Mouse (Mus musculus) intestine, postnatal 0 days (tissue): ENCODE data around the gene Fam168b. TPM values are rescaled to one million over a fixed set of nuclear protein-coding genes. Genes with fewer than 3 reads are reported as not detected.

Source experiments
- ATAC-seq: fragments of 200-750 bp; cut with Nextera tagmentation; 2 replicates; pipeline ENCODE4 v1.8.0; 2017; ENCODE audit warnings: mild to moderate bottlenecking, moderate TSS enrichment, moderate library complexity
- H3K27ac ChIP-seq: fragments of 300-500 bp; sonication (generic); 2 replicates; pipeline ENCODE4 v1.5.1; 2014; ENCODE audit warnings: mild to moderate bottlenecking, low read depth, low read length, moderate library complexity
- H3K27me3 ChIP-seq: fragments of 300-500 bp; sonication (generic); replicated peaks from 2 replicates; pipeline ENCODE4 v1.6.1; 2014; ENCODE audit warnings: low read length, mixed read lengths; ENCODE audit not compliant: control insufficient read depth, insufficient read depth
- H3K36me3 ChIP-seq: fragments of 300-500 bp; sonication (generic); 2 replicates; pipeline ENCODE4 v1.6.1; 2014; ENCODE audit warnings: mild to moderate bottlenecking, moderate library complexity; ENCODE audit not compliant: control insufficient read depth, insufficient read depth
- H3K4me1 ChIP-seq: fragments of 300-500 bp; sonication (generic); replicated peaks from 2 replicates; pipeline ENCODE4 v1.6.1; 2014; ENCODE audit warnings: antibody characterized with exemption, low read length, mixed read lengths; ENCODE audit not compliant: control insufficient read depth, insufficient read depth
- H3K4me2 ChIP-seq: fragments of 300-500 bp; sonication (generic); replicated peaks from 2 replicates; pipeline ENCODE4 v1.6.1; 2014; ENCODE audit warnings: low read depth, mild to moderate bottlenecking, moderate library complexity
- H3K4me3 ChIP-seq: fragments of 300-500 bp; sonication (generic); 2 replicates; pipeline ENCODE4 v1.5.1; 2014; ENCODE audit warnings: low read depth, low read length
- H3K9ac ChIP-seq: fragments of 300-500 bp; sonication (generic); 2 replicates; pipeline ENCODE4 v1.6.1; 2014; ENCODE audit warnings: mild to moderate bottlenecking, low read depth, low read length
- H3K9me3 ChIP-seq: fragments of 300-500 bp; sonication (generic); 2 replicates; pipeline ENCODE4 v1.6.1; 2016; ENCODE audit warnings: mixed run types; ENCODE audit not compliant: control insufficient read depth
- CTCF ChIP-seq: sonication (generic); IDR thresholded peaks from 2 replicates; pipeline ENCODE4 v1.5.1; 2016; ENCODE audit warnings: low read depth, mild to moderate bottlenecking, control low read depth, antibody characterized with exemption, moderate library complexity
- WGBS: fragments of 180-500 bp; shearing (Covaris S2); extraction: QIAGEN DNeasy Blood & Tissue Kit; methylation state at CpG from one replicate; pipeline ENCODE4 v1.1.7; 2014; 5-methylcytosine and 5-hydroxymethylcytosine counted together
- polyA plus RNA-seq: library from polyadenylated mRNA; unstranded; fragments of >200 nt; fragmentation: Nextera tagmentation; extraction: Ambion mirVana; gene quantifications from 2 replicates; pipeline ENCODE4 v1.2.1, GENCODE M21; 2015

The Fam168b gene
- polyA plus RNA-seq, 1 experiment from 2014 or later, result 22.4 TPM

DNA sequence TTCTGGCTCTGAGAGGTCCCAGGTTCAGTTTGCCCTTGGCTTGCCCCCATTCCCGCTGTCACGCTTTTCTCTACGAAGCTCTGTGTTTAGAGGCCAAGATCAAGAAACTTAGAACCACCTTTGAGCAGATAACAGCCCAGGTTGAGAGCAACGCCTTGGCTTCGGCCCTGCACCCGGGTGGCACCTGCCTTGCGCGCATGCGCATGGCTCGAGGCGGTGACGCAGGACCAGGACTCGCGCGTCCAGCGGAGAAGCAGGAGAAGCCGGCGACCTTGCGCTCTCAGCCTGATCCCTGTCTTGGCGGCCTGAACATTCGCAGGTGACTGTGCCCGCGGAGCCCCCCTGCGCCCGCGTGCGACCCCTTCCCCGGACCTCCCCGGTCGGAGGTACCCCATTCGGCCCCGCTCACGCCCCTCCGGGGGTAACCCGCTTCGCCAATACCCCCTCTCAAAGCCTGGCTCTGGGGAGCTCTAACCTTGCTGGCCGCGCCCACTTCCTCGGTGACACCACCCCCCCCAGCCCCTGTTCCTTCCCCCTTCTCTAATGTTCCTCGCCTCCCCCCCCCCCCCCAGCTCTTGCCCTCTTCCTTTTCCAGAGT is 7.0 kb upstream of the Fam168b start, which contains the start of gene Plekhb2:
TSS of gene Plekhb2 (plus strand) at position 232 of the 598 bp plus-strand sequence.
- peak; percentile 73 for ATAC-seq
- H3K27me3 ChIP-seq, result no peaks in the 10 kb centered on the region
- under 1% methylated on average over 38 of the region's 40 CpGs for WGBS
- TF ChIP-seq CTCF, result no peak
- H3K9me3 ChIP-seq, result no peaks in the 10 kb centered on the region
- peak within 1 kb of the TSS; percentile 94 for H3K4me2 ChIP-seq
- peak within 1 kb of the TSS; percentile 97 for H3K27ac ChIP-seq
- H3K36me3 ChIP-seq, result no peaks in the 10 kb centered on the region
- no peaks in the 10 kb centered on the region for H3K4me1 ChIP-seq
- H3K4me3 ChIP-seq, result peak within 1 kb of the TSS; percentile 77
- H3K9ac ChIP-seq, result peak within 1 kb of the TSS; percentile 81

DNA sequence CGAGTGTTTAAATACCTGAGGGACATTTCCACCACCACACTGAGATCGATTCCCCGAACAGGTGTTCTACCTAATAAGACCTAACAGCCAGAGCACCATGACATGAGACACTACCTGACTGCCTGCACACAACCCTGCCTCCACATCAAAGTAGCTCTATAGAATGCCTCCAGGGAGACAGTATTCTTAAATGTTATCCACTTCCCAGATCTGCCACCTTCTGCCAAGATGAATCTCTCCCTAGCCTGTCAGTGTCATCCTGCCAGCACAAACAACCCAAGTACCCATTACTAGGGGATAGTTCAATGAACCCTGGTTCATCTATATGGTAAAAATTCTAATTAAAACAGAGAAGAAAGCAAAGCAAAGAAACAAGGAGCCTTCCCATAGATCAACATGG is 4.2 kb upstream of the Fam168b start:
- 87% methylated on average over 3 of the region's 3 CpGs for WGBS
- no peaks in the 10 kb centered on the region for H3K9me3 ChIP-seq
- H3K27me3 ChIP-seq, result no peaks in the 10 kb centered on the region
- no peaks in the 10 kb centered on the region for H3K36me3 ChIP-seq
- no peak overlapping the region for H3K9ac ChIP-seq
- no peak for ATAC-seq
- H3K4me2 ChIP-seq, result no peak overlapping the region
- TF ChIP-seq CTCF, result no peak
- H3K27ac ChIP-seq, result no peak overlapping the region
- no peak overlapping the region for H3K4me3 ChIP-seq
- H3K4me1 ChIP-seq, result no peaks in the 10 kb centered on the region

DNA sequence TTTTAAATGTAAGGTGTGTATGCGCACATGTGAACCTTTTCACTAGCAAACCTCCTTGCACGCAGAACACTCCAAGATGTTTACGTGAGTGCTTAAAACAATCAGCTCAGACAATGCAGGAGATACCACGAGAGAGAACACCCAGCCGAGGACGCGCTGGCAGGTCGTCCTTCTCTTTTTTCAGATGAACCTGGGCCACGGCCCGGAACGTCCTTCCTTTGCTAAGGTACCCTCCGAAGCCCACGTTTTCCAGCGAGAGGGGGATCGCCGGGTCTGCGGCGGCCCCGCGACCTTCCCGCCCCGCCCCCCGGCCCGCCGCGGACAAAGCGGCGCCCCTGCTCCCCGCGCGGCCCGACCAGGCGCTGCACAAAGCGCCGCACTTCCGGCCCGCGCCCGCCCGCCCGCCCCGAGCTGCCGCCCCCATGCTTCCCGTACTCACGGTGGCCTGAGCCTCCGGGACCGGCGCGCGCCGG is 440 bp downstream of the Fam168b start:
- Histone ChIP-seq H3K27ac (peak overlapping the region; percentile 97), H3K4me1 (peaks cover 5% of the 10 kb centered on the region; the same call in 1 of the 2 replicates), H3K9me3 (no peaks in the 10 kb centered on the region), H3K27me3 (no peaks in the 10 kb centered on the region), H3K9ac (peak overlapping the region; percentile 90), H3K4me3 (peak overlapping the region; percentile 82), H3K36me3 (no peaks in the 10 kb centered on the region), H3K4me2 (peak overlapping the region; percentile 76)
- WGBS, result under 1% methylated on average over 31 of the region's 51 CpGs
- TF ChIP-seq CTCF, result no peak
- ATAC-seq, result peak; percentile 92

DNA sequence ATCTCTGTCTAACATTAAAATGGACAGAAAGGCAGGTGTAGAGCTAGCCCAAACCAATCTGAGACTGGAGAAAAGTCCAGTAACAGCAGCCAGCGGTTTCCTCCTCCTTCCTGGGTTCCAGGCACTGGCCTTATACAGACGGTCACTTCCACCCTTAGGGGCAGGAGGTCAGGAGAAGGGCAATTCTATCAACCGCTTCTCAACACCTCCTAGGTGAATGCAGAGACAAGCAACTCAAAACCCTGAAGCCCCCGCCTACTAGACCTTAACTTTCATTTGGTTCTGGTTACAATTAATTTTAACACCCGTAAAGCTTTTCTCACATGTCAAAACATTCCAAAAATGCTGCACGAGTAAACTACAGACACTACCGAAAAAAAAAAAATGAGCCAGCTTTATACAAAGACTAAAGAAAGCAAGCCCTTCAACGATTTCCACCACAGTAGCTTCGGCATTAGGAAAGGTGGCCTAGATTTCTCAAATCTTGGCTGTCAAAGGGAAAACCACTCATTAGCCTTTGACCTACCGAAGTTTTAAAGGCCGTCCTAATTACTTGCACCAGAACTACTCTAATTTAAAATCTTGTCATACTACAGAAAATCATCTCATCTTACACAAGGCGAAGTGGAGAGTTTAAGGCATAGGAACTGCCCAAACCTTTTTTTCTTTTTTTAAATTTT is 1.0 kb downstream of the Fam168b start:
- WGBS, result under 1% methylated on average over 12 of the region's 12 CpGs
- Histone ChIP-seq H3K36me3 (no peaks in the 10 kb centered on the region), H3K4me1 (peaks cover 5% of the 10 kb centered on the region; the same call in 1 of the 2 replicates), H3K4me2 (peak overlapping the region; percentile 76), H3K9ac (peak overlapping the region; percentile 90), H3K4me3 (peak overlapping the region; percentile 82), H3K27me3 (no peaks in the 10 kb centered on the region), H3K9me3 (no peaks in the 10 kb centered on the region), H3K27ac (peak overlapping the region; percentile 97)
- no peak for TF ChIP-seq CTCF
- no peak for ATAC-seq

DNA sequence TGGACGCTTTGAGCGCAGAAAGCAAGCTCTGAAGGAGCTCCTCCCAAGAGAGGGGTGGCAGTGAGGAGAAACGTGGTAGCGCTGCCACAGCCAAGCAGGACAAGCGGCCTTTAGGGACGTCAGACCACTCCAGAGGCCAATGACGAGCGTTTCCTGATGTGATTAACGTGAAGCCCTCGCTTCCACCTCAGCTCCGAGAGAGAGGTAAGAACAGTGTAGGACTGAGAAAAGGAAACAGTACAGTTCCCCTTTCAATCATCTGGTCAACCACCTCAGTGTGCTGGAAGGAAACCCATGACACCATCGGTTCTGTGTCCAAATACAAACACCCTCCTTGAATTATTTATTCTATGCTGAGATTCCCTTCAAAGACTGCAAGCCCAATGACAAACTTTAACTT is 3.6 kb downstream of the Fam168b start:
- no peak overlapping the region for H3K4me3 ChIP-seq
- peaks cover 5% of the 10 kb centered on the region; the same call in 1 of the 2 replicates for H3K4me1 ChIP-seq
- 48% methylated on average over 12 of the region's 12 CpGs for WGBS
- no peak for ATAC-seq
- H3K9ac ChIP-seq, result no peak overlapping the region
- TF ChIP-seq CTCF, result no peak
- H3K4me2 ChIP-seq, result 0 out of 2 replicates have a peak overlapping the region, but pooled peaks have one; percentile 3
- peaks cover 15% of the 10 kb centered on the region; the same call in 1 of the 2 replicates for H3K36me3 ChIP-seq
- H3K27me3 ChIP-seq, result no peaks in the 10 kb centered on the region
- H3K27ac ChIP-seq, result no peak overlapping the region
- no peaks in the 10 kb centered on the region for H3K9me3 ChIP-seq

DNA sequence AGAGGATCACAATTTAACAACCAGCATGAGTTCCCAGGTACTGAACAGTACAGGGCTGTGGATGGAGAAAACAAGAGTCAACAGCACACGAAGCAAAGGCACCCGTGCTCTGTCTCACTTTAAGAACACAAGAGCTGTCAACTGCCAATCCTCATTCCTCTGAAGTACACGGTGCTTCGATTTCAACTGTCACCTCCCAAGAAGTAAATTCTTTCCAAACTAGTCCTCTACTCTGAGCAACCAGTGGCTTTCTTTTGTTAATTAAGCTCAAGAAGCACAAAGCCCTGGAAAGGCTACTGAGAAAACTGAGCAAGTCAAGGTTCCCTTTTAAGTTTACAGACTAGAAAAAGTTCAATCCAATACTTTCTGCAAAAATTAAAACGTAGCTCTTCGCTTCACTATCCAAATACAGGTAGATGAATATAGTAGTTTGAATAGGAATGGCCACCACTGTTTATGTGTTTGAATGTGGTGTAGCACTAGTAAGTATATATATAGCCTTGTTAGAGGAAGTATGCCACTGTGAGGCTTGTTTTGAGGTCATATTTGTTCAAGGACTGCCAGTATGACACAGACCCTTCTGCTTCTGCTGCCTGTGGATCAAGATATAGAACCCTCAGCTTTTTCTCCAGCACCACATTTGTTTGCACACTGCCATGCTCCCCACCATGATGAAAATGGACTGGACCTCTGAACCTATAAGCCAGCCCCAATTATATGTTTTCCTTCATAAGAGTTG is 4.7 kb downstream of the Fam168b start:
- H3K27ac ChIP-seq, result no peak overlapping the region
- H3K4me2 ChIP-seq, result no peak overlapping the region
- no peak for ATAC-seq
- WGBS, result 75% methylated on average over 6 of the region's 6 CpGs
- H3K4me1 ChIP-seq, result peaks cover 5% of the 10 kb centered on the region; the same call in 1 of the 2 replicates
- H3K4me3 ChIP-seq, result no peak overlapping the region
- no peaks in the 10 kb centered on the region for H3K9me3 ChIP-seq
- peaks cover 15% of the 10 kb centered on the region; the same call in 1 of the 2 replicates for H3K36me3 ChIP-seq
- TF ChIP-seq CTCF, result no peak
- H3K27me3 ChIP-seq, result no peaks in the 10 kb centered on the region
- H3K9ac ChIP-seq, result no peak overlapping the region
